Mouse (Mus musculus) embryo, embryonic 11 days (tissue): ENCODE data around the gene Radil.

Experiments
- DNase-seq: peaks from one replicate; pipeline ENCODE4 v3.0.0-alpha.2; 2015

Gene Radil

GRCm38 (mm10) chr5:142444791-142445531 is 105.9 kb downstream of the Radil start:
- DNase-seq = no peak

- no peak for DNase-seq
Observed at GRCm38 (mm10) chr5:142443994-142444393, 106.9 kb downstream of the Radil start.

GRCm38 (mm10) chr5:142443514-142443913 is 107.4 kb downstream of the Radil start:
- no peak for DNase-seq

GRCm38 (mm10) chr5:142442045-142442440 is 108.9 kb downstream of the Radil start:
- no peak for DNase-seq

- DNase-seq = no peak
Observed at GRCm38 (mm10) chr5:142441332-142442044, 109.4 kb downstream of the Radil start.

- DNase-seq = peak; percentile 93
Observed at GRCm38 (mm10) chr5:142440451-142441147, 110.3 kb downstream of the Radil start.

GRCm38 (mm10) chr5:142439911-142440432 is 110.9 kb downstream of the Radil start:
- DNase-seq = peak; percentile 63

- DNase-seq = no peak
Observed at GRCm38 (mm10) chr5:142438380-142438938, 112.4 kb downstream of the Radil start.

- no peak for DNase-seq
Observed at GRCm38 (mm10) chr5:142435736-142436135, 115.2 kb downstream of the Radil start.
